Mouse (Mus musculus) layer of hippocampus, postnatal 14 days (tissue): ENCODE measurements at regions not wholly inside any gene's neighbourhood (a gene's known extent, or its start where the extent isn't known, plus 50 kb on each side); places are given as distances from the start of the nearest gene placed in this dataset.

ENCODE experiments used
- DNase-seq, 2 experiments: peaks; one replicate each; pipeline ENCODE4 v3.0.0; 2021 to 2022; ENCODE audit warnings: low spot score in 2 of 2, mixed read lengths in 1 of 2

DNA sequence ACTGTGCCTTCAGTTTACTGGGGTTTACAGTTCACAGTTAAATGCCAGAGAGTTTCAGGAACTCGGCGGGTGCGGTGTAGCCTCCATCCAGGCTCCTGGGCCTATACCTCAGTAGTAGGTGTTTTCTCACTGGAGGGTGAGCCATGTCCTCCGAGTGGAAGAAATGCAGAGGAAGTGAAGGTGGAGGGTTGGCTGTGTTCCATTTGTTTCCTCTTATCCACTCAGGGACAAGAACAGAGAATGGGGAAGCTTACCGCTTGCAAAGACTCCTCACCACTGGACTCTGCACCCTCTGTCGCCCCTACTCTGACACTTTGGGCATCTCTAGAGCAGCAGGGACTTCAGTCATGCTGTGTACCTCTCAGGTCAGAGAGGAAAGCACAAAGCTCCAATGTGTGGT is 238.1 kb upstream of the Ccdc122 start:
- DNase-seq = no peak

DNA sequence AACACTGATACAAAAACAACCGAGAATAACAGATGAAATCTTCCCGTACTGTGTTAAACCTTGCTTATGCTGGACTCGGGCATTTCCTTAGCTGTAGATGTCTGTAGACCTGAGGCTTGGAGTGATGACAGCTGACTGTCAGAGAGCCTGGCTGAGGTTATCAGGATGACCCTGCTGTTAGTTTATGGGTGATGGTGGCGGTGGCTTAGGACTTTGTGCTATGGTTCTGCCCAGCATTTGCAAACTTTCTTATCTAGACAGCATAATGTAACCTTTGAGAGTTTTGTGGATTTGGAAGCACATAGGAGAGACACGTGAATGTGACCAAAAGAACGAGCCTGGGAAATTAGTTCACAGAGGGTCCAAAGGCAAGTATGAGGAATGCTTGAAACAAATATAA is 239.1 kb upstream of the Ccdc122 start:
- DNase-seq = no peak

DNA sequence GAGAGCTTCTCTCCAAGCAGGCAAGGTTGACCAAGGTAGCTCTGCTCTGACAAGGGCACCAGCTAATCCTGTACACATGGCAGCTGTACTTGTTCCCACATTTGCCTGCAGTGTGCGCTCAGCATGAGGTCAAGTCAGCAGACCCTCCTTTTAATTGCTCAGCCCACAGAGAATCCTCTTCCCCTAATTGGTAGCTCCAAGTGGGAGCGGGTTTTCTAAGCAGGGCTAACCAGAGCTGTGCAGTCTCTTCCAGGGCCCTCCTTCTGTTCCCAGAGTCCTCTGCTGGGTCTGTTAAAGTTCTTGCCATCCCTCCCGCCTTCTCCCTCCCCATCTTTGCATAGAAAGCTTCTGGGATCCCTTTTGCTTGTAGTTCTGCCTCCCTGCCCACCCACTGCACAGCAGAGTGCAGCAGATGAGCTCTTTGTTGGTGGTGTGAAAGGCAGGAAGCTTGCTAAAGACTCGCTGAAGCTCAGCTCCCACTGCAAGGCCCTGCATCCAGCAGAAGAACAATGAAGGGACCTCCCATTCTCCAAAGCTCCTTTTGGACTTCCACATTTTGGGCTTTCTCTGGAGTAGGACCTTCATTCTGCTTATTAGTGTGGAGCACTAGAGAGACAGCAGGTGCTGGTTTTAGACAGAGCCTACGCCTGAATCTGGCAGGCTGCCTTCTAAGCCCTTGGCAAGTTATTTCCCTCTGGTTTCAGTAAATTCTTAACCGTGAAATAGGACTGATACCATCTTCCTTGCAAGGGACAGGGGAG is 235.3 kb upstream of the Serp2 start:
- peak; percentile 67 to 68 for DNase-seq

DNA sequence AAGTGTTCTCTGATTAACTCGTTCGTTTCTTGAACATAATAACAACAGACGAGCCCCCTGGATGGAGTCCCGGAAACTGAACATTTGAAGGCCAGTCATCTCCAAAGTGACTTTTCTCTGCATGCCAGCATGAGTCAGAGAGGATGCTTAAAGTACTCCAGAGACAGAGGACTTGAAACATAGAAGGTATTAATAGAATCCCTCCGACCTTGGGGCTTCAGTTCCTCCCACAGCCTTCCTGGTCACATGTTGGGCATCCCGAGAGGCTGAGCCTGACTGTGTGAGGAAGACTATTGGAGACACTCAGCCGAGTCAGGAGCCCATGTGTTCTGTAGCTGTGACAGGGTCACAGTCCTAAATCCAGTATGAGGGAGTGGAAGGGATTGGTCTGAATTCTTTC is 232.7 kb upstream of the Serp2 start:
- DNase-seq = no peak

DNA sequence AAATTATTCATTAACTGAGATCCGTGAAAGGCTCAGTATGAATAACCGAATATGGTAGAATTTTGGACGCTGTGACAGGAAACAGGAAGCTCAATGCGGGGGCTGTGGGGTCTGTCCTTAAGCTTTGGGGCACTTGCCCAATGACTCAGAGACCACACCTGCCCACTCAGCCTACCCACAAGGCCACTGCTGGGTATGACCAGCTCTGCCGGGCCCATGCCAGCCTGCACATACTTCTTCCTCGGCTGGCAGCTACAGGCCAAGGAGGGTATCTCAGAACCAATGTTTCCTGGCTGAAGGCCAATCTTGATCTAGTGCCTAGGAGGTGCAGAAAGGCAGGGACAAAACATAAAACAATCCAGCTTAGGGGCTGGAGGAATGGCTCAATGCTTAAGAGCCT is 230.9 kb upstream of the Serp2 start:
- DNase-seq = no peak

GRCm38 (mm10) chr14:76786214-76786613 is 229.5 kb upstream of the Serp2 start:
- no peak for DNase-seq

DNA sequence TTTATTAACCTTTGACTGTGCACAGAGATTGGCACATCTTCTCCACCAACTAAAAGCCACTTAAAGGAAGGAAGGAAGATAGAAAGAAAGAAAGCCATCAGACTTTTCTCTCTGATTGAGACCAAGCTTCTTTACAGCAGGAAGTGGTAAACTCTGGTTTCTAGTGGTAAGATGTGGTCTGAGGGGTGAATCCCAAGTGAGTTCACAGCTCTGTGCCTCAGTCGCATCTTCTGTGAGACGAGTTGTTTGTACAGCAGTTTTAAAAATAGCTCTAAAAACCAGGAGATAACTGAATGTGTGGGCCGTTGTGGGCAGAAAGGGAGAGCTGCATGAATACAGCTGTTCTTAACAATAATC is 224.8 kb upstream of the Serp2 start:
- DNase-seq = no peak

DNA sequence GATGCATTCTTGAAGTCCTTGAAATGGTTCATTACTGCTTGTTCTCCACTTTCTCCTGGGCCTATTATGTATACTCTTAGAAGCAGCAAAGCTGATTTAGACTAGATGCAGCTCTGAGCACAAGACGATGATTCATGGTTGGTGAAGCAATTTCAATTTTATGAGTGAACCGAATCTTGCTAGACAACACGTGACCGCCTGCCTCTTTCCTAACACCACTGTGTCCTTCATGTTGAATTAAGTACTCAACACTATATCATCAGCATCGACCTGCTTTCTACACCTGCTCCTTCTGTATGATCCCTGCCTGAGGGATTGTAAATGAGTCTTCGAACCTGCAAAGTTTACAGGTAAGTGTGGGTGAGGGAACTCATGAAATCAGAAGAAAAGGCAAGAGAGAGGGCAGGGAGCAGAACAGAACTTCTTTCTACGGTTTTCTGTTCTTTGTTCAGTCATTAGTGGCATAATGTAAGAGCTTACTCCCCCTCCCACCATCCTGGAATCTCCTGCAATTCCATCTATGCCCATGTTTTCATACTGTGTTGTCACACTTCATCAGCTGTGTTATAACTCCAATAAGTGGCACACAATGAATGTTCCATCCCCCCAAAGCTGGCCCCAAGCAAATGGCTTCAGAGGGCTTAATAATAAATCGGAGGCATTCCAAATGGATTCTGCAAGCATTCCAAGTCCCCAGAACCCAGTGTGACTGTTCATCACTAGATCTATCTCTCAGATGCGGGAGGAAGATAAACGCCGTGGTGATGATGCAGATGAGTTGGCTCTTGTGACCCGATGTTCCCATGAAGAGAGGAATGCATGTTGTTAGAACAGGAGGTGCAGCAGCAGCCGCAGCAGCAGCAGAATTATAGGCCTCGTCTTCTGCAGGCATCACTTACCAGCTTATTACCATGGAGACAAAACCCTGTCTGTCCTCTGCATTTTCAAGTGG is 224.2 kb upstream of the Serp2 start:
- DNase-seq = no peak

DNA sequence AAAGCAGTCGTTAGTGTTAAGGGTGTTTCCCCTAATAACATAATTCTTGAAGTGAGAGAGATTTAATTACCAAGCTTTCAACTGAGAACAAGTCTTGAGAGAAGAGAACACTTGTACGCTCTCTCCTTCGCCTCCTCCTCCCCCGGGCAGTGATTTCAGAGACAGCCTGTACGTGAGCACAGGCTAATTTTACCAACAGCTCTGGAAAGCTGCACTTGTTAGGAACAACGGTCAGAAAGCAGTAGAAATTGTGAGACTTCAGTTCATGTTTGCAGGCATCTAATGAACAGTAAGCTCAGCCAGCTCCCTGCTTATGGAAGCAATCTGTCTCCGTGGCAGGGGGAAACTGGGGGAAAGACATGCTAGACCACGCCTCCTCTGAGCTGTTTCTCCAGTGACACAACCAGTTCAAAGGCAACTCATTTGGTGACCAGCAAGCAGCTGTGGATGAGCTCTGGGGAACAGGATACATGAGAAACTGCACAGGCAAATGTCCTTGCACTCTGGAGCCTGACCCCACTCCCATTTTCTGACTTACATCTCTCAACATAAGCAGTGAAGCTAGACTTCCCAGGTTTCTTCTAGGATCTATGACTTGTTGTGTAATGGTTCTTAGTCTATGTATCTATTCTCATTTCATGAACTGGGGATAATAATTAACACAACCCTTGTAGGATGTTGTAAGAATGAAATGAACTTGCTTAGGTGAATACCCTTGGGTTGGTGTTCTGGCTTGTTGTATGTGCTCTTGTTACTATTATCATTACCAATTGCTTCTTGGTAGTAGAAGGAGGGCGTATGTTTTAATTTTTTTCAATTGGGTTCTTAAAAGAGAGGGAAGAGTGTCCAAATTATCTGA is 222.1 kb upstream of the Serp2 start:
- DNase-seq = peak in 1 of 2 experiments; percentile 70

DNA sequence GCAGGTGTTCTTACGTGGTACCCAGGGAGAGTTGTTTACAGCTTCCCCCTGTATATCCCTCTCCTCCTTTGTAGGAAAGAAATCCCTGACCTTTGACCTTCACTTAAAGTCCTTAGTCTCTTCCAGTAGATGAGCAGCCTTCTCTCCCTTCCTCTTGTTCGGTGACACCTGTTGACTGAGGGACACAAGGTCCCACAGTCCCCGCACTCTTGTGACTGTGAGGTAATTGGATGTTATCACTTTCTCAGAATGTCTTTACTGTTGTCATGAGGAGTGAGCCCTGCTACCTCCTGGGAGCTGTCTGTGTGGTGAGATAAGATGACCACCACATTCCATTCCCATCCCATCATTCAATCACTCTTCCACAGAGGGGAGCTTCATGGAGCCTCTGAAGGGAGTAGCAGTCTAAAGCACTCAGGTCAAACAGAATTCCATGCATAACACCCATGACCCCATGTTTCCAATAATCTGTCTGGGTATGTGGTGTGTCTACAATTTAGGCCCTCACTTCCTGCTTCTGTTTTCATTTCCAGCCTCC is 218.8 kb upstream of the Serp2 start:
- no peak for DNase-seq

- no peak for DNase-seq
These were observed 216.2 kb upstream of the Serp2 start for GRCm38 (mm10) chr14:76772781-76773438.

GRCm38 (mm10) chr14:76770106-76770505 is 213.4 kb upstream of the Serp2 start:
- DNase-seq = no peak

GRCm38 (mm10) chr14:76767301-76767700 is 210.6 kb upstream of the Serp2 start:
- DNase-seq = no peak

- DNase-seq = no peak
These were observed 209.6 kb upstream of the Serp2 start for GRCm38 (mm10) chr14:76766186-76766713.

DNA sequence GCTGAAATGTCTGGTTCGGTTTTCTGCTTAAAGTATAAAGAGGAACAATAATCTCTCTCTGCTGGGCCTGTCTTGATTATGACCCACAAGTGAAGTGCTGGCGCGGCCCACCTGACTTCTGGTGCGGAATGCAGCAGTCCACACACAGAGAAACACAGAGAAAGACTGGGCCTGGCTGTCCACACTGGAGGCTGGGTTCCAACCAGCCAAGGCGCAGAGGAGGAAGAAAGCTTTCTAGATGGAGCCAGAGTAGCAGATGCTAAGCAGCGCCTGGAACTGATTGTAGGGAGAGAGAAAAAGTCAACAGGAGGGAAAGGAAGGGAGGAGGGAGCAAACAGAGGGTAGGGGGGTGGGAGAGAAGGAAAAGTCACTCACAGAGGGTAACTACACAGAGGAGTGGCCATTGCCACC is 208.4 kb upstream of the Serp2 start:
- DNase-seq = no peak

DNA sequence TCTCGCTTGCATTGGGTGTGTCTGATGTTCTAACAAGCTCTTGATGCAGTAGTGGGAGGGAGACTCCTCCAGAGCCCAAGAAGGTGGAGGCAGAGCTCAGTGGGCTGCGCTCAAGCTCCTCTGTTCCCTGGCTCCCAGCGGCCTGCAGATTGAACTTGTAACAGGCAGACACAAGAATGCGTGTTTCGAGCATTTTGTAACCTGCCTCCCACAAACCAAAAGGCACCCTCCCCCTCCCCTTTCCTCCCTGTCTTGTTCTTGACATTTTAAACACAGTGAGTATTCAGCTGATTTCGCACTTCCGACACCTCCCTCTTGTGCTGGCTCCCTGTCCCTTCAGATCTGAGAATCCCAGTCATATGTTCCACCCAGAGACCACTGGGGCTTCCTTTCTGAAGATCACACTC is 207.7 kb upstream of the Serp2 start:
- peak in 1 of 2 experiments; percentile 55 for DNase-seq

DNA sequence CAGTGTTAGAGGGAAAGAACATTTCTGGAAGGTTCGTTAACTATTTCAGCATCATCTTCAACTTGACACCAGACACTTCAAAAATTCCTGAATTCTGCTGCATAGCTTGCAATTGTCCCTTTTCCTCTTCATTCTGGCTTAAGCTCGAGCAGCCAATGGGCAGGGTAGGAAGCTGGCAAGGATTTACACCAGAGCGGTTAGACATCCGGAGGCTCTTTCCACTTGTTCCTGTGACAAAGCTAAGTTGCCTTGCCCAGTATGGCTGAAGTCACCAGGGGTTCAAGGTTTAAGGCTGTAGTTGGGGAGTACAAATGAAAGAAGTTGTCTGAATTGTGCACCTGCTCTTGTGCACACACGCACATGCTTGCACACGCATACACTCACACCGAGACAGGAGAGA is 206.8 kb upstream of the Serp2 start:
- no peak for DNase-seq

GRCm38 (mm10) chr14:76762777-76763176 is 206.1 kb upstream of the Serp2 start:
- no peak for DNase-seq

DNA sequence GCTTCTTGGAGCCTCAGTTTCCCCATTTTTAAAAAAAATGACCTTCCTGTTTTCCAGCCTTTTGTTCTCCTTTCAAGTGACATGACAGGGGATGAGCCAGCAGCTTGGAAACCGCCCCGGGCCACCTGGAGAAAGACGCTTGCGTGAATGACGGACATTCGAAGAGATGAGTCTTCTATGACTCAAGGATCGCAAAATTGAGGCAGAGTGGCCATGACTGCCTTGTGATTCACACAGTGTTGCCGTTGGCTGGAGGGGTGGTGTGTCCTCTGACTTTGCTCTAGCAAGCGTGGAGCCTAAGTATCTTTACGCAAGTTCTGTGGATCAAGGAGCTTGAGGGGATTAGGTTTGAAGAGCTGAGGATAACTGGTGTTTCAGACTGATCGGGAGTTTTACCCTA is 205.0 kb upstream of the Serp2 start:
- DNase-seq = no peak

DNA sequence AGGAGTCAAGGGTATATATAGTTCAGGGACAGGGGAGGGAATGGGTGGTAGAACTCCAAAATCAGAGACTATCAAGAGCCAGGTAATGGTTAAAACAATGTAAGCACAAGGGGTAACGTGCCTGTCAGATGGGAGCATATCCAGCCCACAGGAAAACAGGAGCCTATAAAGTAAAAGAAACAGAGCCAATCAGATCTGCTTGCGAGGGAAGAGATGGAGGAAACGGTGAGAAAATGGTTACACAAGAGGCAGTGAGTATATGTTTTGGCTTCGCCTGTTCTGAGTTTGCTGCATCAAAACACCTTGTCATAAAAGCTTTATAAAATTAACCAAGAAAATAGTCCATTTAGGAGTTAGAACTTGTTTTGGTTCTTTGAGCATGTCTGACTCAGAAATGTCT is 204.6 kb upstream of the Serp2 start:
- DNase-seq = no peak
